In genomic region chr11:98512881-98513280, GRCm38 (mm10) we compare ENCODE assay signal across 18 mouse cellular contexts. TPM values are rescaled to one million over a fixed set of nuclear protein-coding genes. Genes with fewer than 3 reads are reported as not detected.
"Had no signal": no experiment of that assay in that cellular context is flagged by ENCODE, and none has a peak within 500 bp of the region (broad histone marks: within the 10 kb centered on the region; RNA-seq: fewer than 3 reads in every experiment).

No protein-coding gene starts in this region.

- H3K27me3 ChIP-seq: liver, embryonic 15.5 days; midbrain, embryonic 15.5 days; neural tube, embryonic 15.5 days had no signal

- H3K4me1 ChIP-seq: limb, embryonic 10.5 days; liver, embryonic 15.5 days; megakaryocyte, embryonic 14.5 days; midbrain, embryonic 15.5 days; neural tube, embryonic 15.5 days had no signal

- H3K9me3 ChIP-seq: limb, embryonic 10.5 days; liver, embryonic 15.5 days; megakaryocyte, embryonic 14.5 days; midbrain, embryonic 15.5 days; neural tube, embryonic 15.5 days had no signal

- DNase-seq: kidney, adult 9 months; lung, adult 2 months; right cerebral cortex, adult 18-20 months had no signal

- ATAC-seq: intestine, postnatal 0 days; lung, postnatal 0 days; midbrain, embryonic 15.5 days had no signal

- H3K4me2 ChIP-seq: liver, embryonic 11.5 days; liver, embryonic 15.5 days; midbrain, embryonic 11.5 days; midbrain, embryonic 15.5 days; neural tube, embryonic 15.5 days had no signal

- H3K4me3 ChIP-seq: limb, embryonic 10.5 days; liver, embryonic 15.5 days; megakaryocyte, embryonic 14.5 days; midbrain, embryonic 15.5 days; neural tube, embryonic 15.5 days had no signal

- H3K9ac ChIP-seq: liver, embryonic 15.5 days; midbrain, embryonic 15.5 days; neural tube, embryonic 15.5 days had no signal

- H3K36me3 ChIP-seq: limb, embryonic 10.5 days; liver, embryonic 15.5 days; midbrain, embryonic 15.5 days; neural tube, embryonic 15.5 days had no signal

- H3K27ac ChIP-seq: kidney, postnatal 0 days; limb, embryonic 10.5 days; liver, embryonic 15.5 days; macrophage; midbrain, embryonic 15.5 days; neural tube, embryonic 15.5 days had no signal

RNA-seq across cellular contexts. Expression of gene Ikzf3, which starts 33.0 kb away (rescaled TPM):
- total RNA-seq: layer of hippocampus, adult 8-10 months had no signal
- polyA plus RNA-seq: limb, embryonic 10.5 days; neural tube, embryonic 11.5 days had no signal

RNA-seq across cellular contexts. Expression of gene Zpbp2, which starts 38.0 kb away (rescaled TPM):
- total RNA-seq: left cerebral cortex, adult 18-20 months; left cerebral cortex, postnatal 10 days had no signal
- polyA plus RNA-seq: macrophage; neural tube, embryonic 15.5 days had no signal
